Mouse (Mus musculus): ENCODE results near the gene Lce1a2.

DNA sequence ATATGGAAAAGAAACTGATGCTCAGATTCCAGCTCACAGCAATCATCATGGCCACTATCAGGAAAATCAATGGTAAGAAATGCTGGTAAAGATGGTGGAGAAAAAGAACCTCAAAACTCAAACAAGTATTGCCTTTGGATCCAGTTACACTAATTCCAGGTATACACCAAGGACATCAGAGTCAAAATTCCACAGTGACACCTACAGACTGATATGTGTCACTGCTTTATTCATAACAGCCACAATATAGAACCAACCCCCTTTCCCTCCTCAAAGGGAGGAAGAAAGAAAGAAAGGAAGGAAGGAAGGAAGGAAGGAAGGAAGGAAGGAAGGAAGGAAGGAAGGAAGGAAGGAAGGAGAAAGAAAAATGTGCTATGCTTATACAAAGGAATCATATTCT, 45.0 kb upstream of the Lce1a2 start:
- no peak for TF ChIP-seq CTCF (IDR thresholded peaks at IDR 0.05; ENCODE audit: control insufficient read depth, insufficient read depth, low read length)
- no peak for TF ChIP-seq POLR2A (IDR thresholded peaks at IDR 0.05; ENCODE audit: borderline replicate concordance, control insufficient read depth, low read depth, low read length)
